Mouse (Mus musculus) liver, adult 10 weeks (tissue): ENCODE results near the gene Grip2. TPM values are rescaled to one million over a fixed set of nuclear protein-coding genes. Genes with fewer than 3 reads are reported as not detected.

ENCODE experiments used
- polyA plus RNA-seq: library from polyadenylated mRNA; stranded (reverse); fragments of 350-450 nt; fragmentation: Illumina TruSeq; extraction: RNeasy Lipid Tissue Mini Kit (QIAGEN cat#74804); gene quantifications from one replicate; pipeline ENCODE4 v1.2.3, GENCODE M21; 2014; ENCODE audit warnings: low read depth, low replicate concordance

The Grip2 gene
- not detected for polyA plus RNA-seq

GRCm38 (mm10) chr6:91827016-91827570, at the start of gene Grip2:
TSS of gene Grip2 (minus strand) at chr6:91827250.

Other genes starting within 250 kb of the Grip2 start
- gene Slc6a6, start 143.2 kb downstream of the Grip2 start, polyA plus RNA-seq: 39.7 TPM
- gene Ccdc174, start 50.8 kb upstream of the Grip2 start, polyA plus RNA-seq: 21.6 TPM
- gene 4930590J08Rik, start 75.6 kb upstream of the Grip2 start, polyA plus RNA-seq: 0.21 TPM
- 3.5 TPM for gene Fgd5, start 151.6 kb upstream of the Grip2 start, polyA plus RNA-seq